Mouse (Mus musculus) megakaryocyte progenitor cell, adult 5-6 weeks (primary cell): Measurements from ENCODE around the gene Rhob. TPM values are rescaled to one million over a fixed set of nuclear protein-coding genes. Genes with fewer than 3 reads are reported as not detected.

Experiments
- ATAC-seq: replicated peaks from 2 replicates; pipeline ENCODE4 v1.8.0; 2016; ENCODE audit warnings: mild to moderate bottlenecking, moderate TSS enrichment, inconsistent platforms; ENCODE audit not compliant: poor library complexity
- total RNA-seq, 2 experiments: library from RNA; stranded (forward) in 1 of 2; stranded (reverse) in 1 of 2; fragments of 157-497, 149-512 nt in 1 of 2; fragments of 200-1000 nt in 1 of 2; gene quantifications; 2 replicates each; pipeline versions ENCODE4 v1.2.3 to v1.2.4; 2015 to 2017

Rhob gene
- total RNA-seq, 2 experiments from 2014 or later, result 64.6 to 112 TPM

GRCm38 (mm10) chr12:8506954-8507707 lies 7.3 kb upstream of the Rhob start:
- ATAC-seq, result peak; percentile 84

- ATAC-seq, result no peak
Measured at GRCm38 (mm10) chr12:8504131-8504530, 4.3 kb upstream of the Rhob start.

- no peak for ATAC-seq
Measured at GRCm38 (mm10) chr12:8502546-8502945, 2.7 kb upstream of the Rhob start.

GRCm38 (mm10) chr12:8501571-8502305 lies 1.9 kb upstream of the Rhob start:
- ATAC-seq, result no peak

GRCm38 (mm10) chr12:8500597-8501570 lies 1.1 kb upstream of the Rhob start:
- no peak for ATAC-seq

- ATAC-seq, result peak; percentile 35
Measured at GRCm38 (mm10) chr12:8499001-8499870, 573 bp downstream of the Rhob start.

GRCm38 (mm10) chr12:8498591-8499000 lies 1.2 kb downstream of the Rhob start:
- no peak for ATAC-seq

- no peak for ATAC-seq
Measured at GRCm38 (mm10) chr12:8498148-8498571, 1.6 kb downstream of the Rhob start.

- no peak for ATAC-seq
Measured at GRCm38 (mm10) chr12:8497314-8497706, 2.5 kb downstream of the Rhob start.

- no peak for ATAC-seq
Measured at GRCm38 (mm10) chr12:8496679-8497313, 3.0 kb downstream of the Rhob start.

- ATAC-seq, result no peak
Measured at GRCm38 (mm10) chr12:8495881-8496678, 3.7 kb downstream of the Rhob start.

- no peak for ATAC-seq
Measured at GRCm38 (mm10) chr12:8494675-8495074, 5.1 kb downstream of the Rhob start.

GRCm38 (mm10) chr12:8493386-8493785 lies 6.4 kb downstream of the Rhob start:
- ATAC-seq, result no peak

- ATAC-seq, result no peak
Measured at GRCm38 (mm10) chr12:8489098-8489497, 10.7 kb downstream of the Rhob start.

GRCm38 (mm10) chr12:8488652-8488980 lies 11.2 kb downstream of the Rhob start:
- no peak for ATAC-seq

- peak; percentile 26; the same call in 1 of the 2 replicates for ATAC-seq
Measured at GRCm38 (mm10) chr12:8487959-8488651, 11.7 kb downstream of the Rhob start.

GRCm38 (mm10) chr12:8487281-8487680 lies 12.5 kb downstream of the Rhob start:
- ATAC-seq, result no peak

- ATAC-seq, result no peak
Measured at GRCm38 (mm10) chr12:8485247-8485646, 14.6 kb downstream of the Rhob start.
